In the genomic region with DNA sequence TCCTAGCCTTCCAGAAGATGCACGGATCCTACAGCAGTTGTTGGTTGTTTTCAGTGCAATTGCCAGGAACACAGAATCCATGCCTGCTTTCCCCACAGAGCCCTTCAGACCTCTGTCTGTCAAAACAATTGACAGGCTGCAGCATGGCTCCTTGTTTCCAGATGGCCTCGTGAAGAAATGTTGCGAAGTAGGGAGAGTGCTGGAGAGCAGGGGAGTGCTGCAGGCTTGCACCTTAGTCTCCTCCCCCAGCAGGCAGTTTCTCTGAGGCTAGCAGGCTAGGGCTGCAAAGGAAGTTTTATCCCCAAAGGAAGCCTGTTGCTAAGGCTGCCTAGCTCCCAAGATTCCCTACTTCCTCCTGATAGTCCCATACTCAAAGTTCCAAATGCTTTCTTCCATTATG, we compare ENCODE assay signal across 9 mouse cellular contexts.
DNase-seq lines count a peak whose midpoint lies in the region; ATAC-seq lines count a peak whose summit lies in the region.
"Had no signal": no experiment of that assay in that cellular context is flagged by ENCODE, and none has a peak within 500 bp of the region (broad histone marks: within the 10 kb centered on the region; RNA-seq: fewer than 3 reads in every experiment).

No protein-coding gene starts in this region.

- 0 out of 2 replicates have a peak overlapping the region, but pooled peaks have one; percentile 33 for H3K27ac ChIP-seq in heart, embryonic 13.5 days (replicated peaks)

- intact Hi-C loops in gastrocnemius, postnatal 14 days (cut with DNase I; ENCODE audit: low total_unique reads): no loop called here

- no peaks in the 10 kb centered on the region for H3K36me3 ChIP-seq in heart, embryonic 13.5 days

- 0 out of 2 replicates have a peak overlapping the region, but pooled peaks have one; percentile 28 for H3K9ac ChIP-seq in heart, embryonic 13.5 days

- no peak overlapping the region for H3K4me3 ChIP-seq in heart, embryonic 13.5 days
- H3K4me3 ChIP-seq: myocyte had no signal

- no peaks in the 10 kb centered on the region for H3K9me3 ChIP-seq in heart, embryonic 13.5 days

- H3K4me2 ChIP-seq in heart, embryonic 13.5 days: peak overlapping the region; percentile 31

- no peak for ATAC-seq in heart, embryonic 13.5 days (ENCODE audit: extremely low read depth, insufficient number of reproducible peaks, low FRiP score, low TSS enrichment)

- peak; percentile 3 for DNase-seq in gastrocnemius, postnatal 14 days
- DNase-seq in gastrocnemius, adult 8-10 months (ENCODE audit: low spot score in 2 of 2): no peak
- DNase-seq in testis, postnatal 14 days (ENCODE audit: low spot score): peak; percentile 17
- no peak for DNase-seq in testis, postnatal 10 days (ENCODE audit: low spot score)
- no peak for DNase-seq in layer of hippocampus, postnatal 10 days (ENCODE audit: low spot score in 2 of 2)
- no peak for DNase-seq in left cerebral cortex, adult 9 months (ENCODE audit: low spot score in 2 of 2)
- DNase-seq in thymus, postnatal 25 days: no peak

- 9% methylated on average over 3 of the region's 3 CpGs for WGBS in heart, embryonic 13.5 days

- peaks cover 11% of the 10 kb centered on the region for H3K4me1 ChIP-seq in heart, embryonic 13.5 days

- H3K27me3 ChIP-seq in heart, embryonic 13.5 days (replicated peaks): no peaks in the 10 kb centered on the region

Comparison
In these comparisons a context has a peak if more than half of its experiments do, and no peak if none do; other contexts are left out.
1. DNase-seq: peak in gastrocnemius, postnatal 14 days (single experiment) and testis, postnatal 14 days (single experiment); none in gastrocnemius, adult 8-10 months (0 of 2), testis, postnatal 10 days (single experiment), layer of hippocampus, postnatal 10 days (0 of 2), left cerebral cortex, adult 9 months (0 of 2) and thymus, postnatal 25 days (single experiment).